Mouse (Mus musculus) olfactory bulb, adult 2 months (tissue): Measurements from ENCODE around the gene As3mt. TPM values are rescaled to one million over a fixed set of nuclear protein-coding genes. Genes with fewer than 3 reads are reported as not detected.

ENCODE experiments used
- H3K27ac ChIP-seq: fragments of 200-500 bp; 2 replicates; pipeline ENCODE4 v1.5.1; 2012; ENCODE audit warnings: low read depth, low read length; ENCODE audit not compliant: insufficient read depth
- H3K4me1 ChIP-seq: fragments of 200-500 bp; 2 replicates; pipeline ENCODE4 v1.6.1; 2012; ENCODE audit warnings: low read length; ENCODE audit not compliant: control insufficient read depth, insufficient read depth
- H3K4me3 ChIP-seq: fragments of 200-500 bp; 2 replicates; pipeline ENCODE4 v1.5.1; 2012; ENCODE audit warnings: mild to moderate bottlenecking, low read depth, low read length, moderate library complexity; ENCODE audit not compliant: insufficient read depth
- CTCF ChIP-seq: fragments of 200-500 bp; IDR thresholded peaks from 2 replicates; pipeline ENCODE4 v1.5.1; 2012; ENCODE audit warnings: low read depth, mild to moderate bottlenecking, low read length, moderate library complexity; ENCODE audit not compliant: insufficient read depth
- POLR2A ChIP-seq: fragments of 200-500 bp; IDR thresholded peaks from 2 replicates; pipeline ENCODE4 v1.6.1; 2012; ENCODE audit warnings: mild to moderate bottlenecking, low read depth, low read length, moderate library complexity; ENCODE audit not compliant: insufficient read depth
- WGBS: fragments of 180-500 bp; shearing (Covaris S2); methylation state at CpG from one replicate; pipeline ENCODE4 v1.1.7; 2018; 5-methylcytosine and 5-hydroxymethylcytosine counted together
- polyA plus RNA-seq: library from polyadenylated mRNA; stranded (reverse); fragments of >200 nt; gene quantifications from 2 replicates; pipeline ENCODE4 v1.2.4, GENCODE M21; 2012; ENCODE audit warnings: low replicate concordance; ENCODE audit not compliant: missing spikeins, insufficient read depth, insufficient read length

Gene As3mt
- polyA plus RNA-seq, 1 experiment, result not detected

GRCm38 (mm10) chr19:46696482-46696881, 10.8 kb upstream of the As3mt start:
- H3K27ac ChIP-seq, result no peak overlapping the region
- H3K4me3 ChIP-seq, result no peak overlapping the region
- peaks cover 16% of the 10 kb centered on the region for H3K4me1 ChIP-seq
- TF ChIP-seq POLR2A (no peak), CTCF (no peak)
- WGBS, result 95% methylated on average over 8 of the region's 8 CpGs

- Histone ChIP-seq H3K27ac (no peak overlapping the region), H3K4me3 (no peak overlapping the region), H3K4me1 (peaks cover 16% of the 10 kb centered on the region)
- TF ChIP-seq POLR2A (no peak), CTCF (no peak)
- WGBS, result 75% methylated on average over 7 of the region's 7 CpGs
Observed at GRCm38 (mm10) chr19:46696943-46697342, 10.3 kb upstream of the As3mt start.

DNA sequence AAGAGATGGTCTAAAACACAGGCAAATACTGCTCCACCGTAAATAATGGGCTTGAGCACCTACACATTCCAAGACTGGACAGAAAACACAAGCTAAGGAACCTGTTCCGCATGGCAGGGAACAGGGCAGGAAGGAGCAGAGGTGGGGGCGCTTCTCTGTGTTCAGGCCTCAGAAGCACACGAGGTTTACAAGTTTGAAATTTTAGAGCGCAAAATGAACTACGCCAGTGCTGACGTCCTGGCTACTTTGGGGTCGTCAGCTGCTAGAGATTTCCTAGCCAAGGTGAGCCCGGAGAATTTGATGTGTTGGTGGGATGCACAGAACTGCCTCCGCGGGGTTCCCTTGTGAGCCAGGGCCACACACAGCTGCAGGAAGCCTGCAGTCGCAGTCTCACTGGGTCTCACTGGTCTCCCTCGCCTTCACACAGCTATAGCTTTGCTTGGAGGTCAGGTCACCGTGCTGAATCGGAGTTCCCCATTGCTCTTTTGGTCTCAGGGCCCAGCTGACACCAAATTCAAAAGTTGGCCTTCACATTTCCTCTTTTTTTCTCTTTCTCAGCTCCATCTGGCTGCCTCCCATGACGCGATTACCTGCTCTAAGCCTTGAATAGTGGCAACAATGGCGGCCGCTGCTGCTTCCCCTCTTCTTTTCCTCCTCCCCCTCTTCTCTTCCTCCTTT, 9.3 kb upstream of the As3mt start:
- Histone ChIP-seq H3K4me3 (no peak overlapping the region), H3K27ac (peak overlapping the region; percentile 31; the same call in 1 of the 2 replicates), H3K4me1 (peaks cover 16% of the 10 kb centered on the region)
- WGBS, result 64% methylated on average over 19 of the region's 19 CpGs
- TF ChIP-seq POLR2A (no peak), CTCF (no peak)

DNA sequence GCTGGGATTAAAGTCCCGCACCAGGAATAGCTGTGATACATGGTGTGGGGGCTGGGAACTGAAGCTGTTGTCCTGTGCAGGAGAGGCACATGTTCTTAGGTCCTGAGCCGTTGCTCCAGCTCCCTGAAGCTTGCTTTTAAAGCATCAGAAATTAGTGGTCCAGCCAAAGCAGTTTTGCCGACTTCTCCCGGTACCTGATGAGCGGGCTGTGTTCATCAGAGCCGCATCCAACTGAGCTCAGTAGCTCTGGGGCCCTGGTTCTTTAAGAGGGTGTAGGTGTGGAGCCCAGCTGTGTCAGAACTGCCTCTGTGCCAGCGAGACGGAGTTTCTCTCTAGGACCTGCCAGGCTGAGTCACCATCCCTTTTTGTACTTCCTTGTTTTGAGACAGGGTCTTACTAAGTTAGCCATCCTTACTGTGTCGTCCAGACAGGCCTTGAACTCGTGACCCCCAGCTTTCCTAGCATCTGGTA, 8.2 kb upstream of the As3mt start:
- WGBS, result 50% methylated on average over 10 of the region's 10 CpGs
- TF ChIP-seq POLR2A, result no peak
- no peak overlapping the region for H3K4me3 ChIP-seq
- H3K4me1 ChIP-seq, result peaks cover 16% of the 10 kb centered on the region
- H3K27ac ChIP-seq, result no peak overlapping the region

DNA sequence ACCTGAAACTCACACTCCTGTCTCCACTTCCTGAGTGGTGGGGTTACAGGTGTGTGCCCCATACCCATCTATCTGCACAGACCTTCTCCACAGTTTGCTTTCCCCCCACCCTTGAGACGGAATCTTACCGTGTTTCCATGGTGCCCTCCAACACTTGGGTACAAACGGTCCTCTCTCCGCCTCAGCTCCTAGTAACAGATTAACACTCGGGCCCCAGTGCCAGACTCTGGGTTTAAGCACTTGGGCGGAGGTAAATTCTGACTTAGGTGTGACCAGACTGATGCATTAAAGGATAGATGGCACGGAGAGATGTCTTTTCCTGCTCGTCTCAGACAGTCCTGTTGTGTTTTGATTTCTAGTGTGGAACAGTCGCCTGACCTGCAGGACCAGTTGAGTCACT, 6.1 kb upstream of the As3mt start:
- WGBS, result 89% methylated on average over 9 of the region's 9 CpGs
- H3K4me3 ChIP-seq, result no peak overlapping the region
- TF ChIP-seq CTCF (no peak), POLR2A (no peak)
- no peak overlapping the region for H3K27ac ChIP-seq
- H3K4me1 ChIP-seq, result peaks cover 16% of the 10 kb centered on the region

DNA sequence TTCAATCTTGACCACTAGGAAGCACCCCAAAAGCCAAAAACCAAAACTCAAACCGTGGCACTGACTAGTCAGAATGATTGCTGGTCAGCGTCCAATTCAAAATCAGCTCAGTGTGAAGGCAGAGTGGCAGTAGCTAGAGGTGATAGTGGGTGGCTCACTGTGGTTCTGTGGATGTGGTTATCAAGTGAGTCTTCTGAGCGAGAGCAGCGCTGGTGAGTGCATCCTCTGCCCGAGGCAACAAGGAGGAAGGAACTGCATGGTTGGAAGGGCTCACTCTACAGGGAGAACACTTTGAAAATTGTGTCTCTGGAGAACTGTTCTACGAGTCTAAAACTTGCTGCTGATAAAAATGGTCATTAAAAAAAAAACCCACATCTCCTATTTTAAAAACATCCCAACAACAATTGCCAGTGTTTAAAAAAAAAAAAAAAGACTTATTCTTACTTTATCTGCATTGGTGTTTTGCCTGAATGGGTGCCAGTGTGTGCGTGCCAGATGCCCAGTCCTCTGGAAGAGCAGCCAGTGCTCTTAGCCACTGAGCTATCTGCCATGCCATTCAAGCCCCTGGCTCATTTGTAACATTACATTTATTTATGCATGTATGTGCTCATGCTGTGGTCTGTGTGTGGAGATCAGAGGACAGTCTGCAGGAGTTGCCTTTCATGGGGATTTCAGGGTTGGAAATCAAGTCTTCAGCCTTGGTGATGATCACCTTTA, 1.3 kb upstream of the As3mt start:
- no peak overlapping the region for H3K4me3 ChIP-seq
- H3K27ac ChIP-seq, result no peak overlapping the region
- WGBS, result 48% methylated on average over 7 of the region's 7 CpGs
- peaks cover 11% of the 10 kb centered on the region for H3K4me1 ChIP-seq
- TF ChIP-seq POLR2A (no peak), CTCF (no peak)

DNA sequence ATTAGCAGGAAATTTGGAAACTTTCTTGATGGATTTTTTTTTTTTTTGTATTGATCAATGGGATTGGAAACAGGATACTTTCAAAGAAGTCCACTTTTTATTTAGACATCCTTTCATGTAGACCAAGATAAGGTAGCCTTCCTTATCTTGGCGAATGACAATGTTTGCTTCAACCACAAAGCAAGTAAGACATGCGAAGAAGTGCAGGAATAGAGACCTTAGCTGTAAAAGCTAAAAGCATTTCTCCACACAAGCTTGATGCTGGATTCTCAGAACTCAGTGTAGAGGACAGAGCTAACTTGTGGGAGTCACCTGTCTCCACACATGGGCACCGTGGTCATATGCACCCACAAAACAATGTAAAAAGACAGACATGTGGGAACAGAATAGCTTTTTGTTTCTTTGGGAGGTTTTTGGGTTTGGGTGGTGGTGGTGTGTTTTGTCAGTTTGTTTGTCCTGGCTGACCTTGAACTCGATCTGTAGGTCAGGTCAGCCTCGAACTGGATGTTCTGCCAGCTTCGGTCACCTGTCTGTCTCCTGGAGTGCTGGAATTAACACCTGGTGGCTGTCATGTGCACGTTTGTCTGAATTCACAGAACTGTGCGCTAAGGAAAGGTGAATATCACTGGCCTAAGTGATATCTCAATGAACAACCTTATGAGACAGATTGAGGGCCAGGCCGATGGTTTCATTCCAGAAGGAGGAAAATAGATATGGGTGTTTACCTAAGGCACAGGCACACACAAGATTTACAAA, 540 bp upstream of the As3mt start:
- H3K4me3 ChIP-seq, result no peak overlapping the region
- TF ChIP-seq POLR2A, result no peak
- no peak for TF ChIP-seq CTCF
- WGBS, result 80% methylated on average over 9 of the region's 9 CpGs
- peaks cover 11% of the 10 kb centered on the region for H3K4me1 ChIP-seq
- no peak overlapping the region for H3K27ac ChIP-seq

DNA sequence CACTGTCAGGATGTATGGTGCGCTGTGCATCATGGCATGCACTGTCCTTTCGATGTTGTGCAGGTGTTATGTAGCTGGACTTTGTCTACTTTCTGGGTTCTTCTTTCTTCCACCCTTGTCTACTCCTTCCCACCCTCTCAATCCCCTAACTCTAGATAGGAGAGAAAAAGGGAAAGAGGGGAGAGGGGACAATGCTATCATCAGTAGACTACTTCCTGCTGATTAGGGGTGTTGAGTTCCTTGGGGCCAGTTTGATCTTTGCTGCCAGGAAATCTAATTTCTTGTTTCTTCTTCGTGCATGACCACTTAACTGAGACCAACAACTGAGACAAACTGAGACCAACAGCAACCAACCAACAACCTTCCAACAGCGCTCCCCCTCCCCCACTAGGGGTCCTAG, 3.4 kb downstream of the As3mt start:
- WGBS, result 94% methylated on average over 4 of the region's 4 CpGs
- H3K4me1 ChIP-seq, result peaks cover 11% of the 10 kb centered on the region

DNA sequence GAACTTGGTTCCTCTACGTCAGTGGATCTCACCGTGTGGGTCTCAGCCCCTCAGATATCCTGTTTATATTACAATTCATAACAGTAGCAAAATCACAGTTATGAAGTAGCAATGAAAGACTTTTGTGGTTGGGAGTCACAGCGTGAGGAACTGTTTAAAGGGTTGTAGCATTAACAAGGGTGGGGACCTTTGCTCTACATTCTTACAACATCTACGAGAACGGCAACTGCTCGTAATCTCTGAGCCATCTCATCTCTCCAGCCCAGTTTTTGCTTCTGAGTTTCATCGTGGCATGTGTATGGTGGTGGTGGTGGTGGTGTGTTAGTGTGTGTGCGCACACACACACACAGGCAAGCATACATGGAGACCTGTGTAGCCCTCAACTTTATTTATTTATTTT, 7.0 kb downstream of the As3mt start:
- TF ChIP-seq POLR2A, result no peak
- no peak for TF ChIP-seq CTCF
- Histone ChIP-seq H3K4me1 (no peaks in the 10 kb centered on the region), H3K4me3 (no peak overlapping the region), H3K27ac (no peak overlapping the region)
- 96% methylated on average over 8 of the region's 8 CpGs for WGBS

More for the DNA sequence above, 3.4 kb downstream of the As3mt start:
- TF ChIP-seq POLR2A, result no peak
- no peak for TF ChIP-seq CTCF
- no peak overlapping the region for H3K27ac ChIP-seq
- H3K4me3 ChIP-seq, result no peak overlapping the region
